Mouse (Mus musculus): ENCODE data around the gene Cyp2d11.

DNA sequence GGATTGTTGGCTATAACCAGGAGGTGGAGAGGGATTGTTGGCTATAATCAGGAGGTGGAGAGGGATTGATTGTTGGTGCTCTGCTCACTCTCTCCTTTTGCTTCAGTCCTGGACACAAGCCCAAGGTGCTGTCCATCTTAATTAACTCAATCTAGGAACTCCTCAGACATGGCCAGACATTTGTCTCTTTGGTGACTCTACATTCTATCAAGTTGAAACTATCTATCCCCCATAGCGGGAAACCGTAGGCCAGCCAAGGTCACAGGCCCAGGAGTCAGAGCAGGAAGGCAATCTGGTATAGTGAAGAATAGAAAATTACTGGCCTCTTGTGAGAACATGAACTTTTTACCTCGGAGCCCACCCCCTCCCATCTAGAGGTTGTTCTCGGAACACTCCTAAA, 31.6 kb downstream of the Cyp2d11 start:
- TF ChIP-seq TAL1 (IDR thresholded peaks at IDR 0.05; ENCODE audit: low read length) (no peak), GATA1 (IDR thresholded peaks at IDR 0.05; ENCODE audit: low read length) (no peak)
